Mouse (Mus musculus): Measurements from ENCODE around the gene Ppp2r5b. TPM values are rescaled to one million over a fixed set of nuclear protein-coding genes. Genes with fewer than 3 reads are reported as not detected.

The Ppp2r5b gene
- polyA plus RNA-seq, 1 experiment from 2014 or later = 25.5 TPM

DNA sequence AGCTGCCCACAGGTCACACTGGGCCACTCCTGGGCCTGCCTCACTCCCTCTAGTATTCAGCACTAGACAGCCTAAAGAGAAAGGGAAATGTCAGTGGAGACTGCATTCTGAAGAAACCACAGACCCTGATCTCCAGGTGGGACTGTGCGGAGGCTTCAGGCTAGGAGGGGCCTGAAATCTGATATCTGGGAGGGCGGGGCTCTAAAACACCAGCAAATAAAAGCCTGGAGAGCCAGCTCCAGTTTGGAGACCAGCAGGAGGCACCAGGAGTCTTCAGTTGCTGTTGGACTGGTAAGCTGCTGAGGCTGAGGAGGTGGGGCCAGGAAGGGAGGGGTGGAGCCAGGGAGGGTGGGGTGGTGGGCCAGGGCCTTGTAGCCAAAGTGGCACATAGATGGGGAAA lies 9.5 kb downstream of the Ppp2r5b start, which contains the start of gene Gpha2:
Gpha2 (plus strand) TSS at position 246 of the 400 bp plus-strand sequence.
- Histone ChIP-seq H3K27ac (replicated peaks) (0 out of 2 replicates have a peak within 1 kb of the TSS, but pooled peaks have one; percentile 8), H3K4me3 (no peak within 1 kb of the TSS), H3K36me3 (replicated peaks) (peaks cover 43% of the 10 kb centered on the region), H3K27me3 (replicated peaks; ENCODE audit: low read depth, poor library complexity, severe bottlenecking) (no peaks in the 10 kb centered on the region), H3K4me1 (peaks cover 20% of the 10 kb centered on the region), H3K9me3 (no peaks in the 10 kb centered on the region)
- DNase-seq (ENCODE audit: low spot score) = peak; percentile 68
- 12% methylated on average over 2 of the region's 2 CpGs for WGBS

DNA sequence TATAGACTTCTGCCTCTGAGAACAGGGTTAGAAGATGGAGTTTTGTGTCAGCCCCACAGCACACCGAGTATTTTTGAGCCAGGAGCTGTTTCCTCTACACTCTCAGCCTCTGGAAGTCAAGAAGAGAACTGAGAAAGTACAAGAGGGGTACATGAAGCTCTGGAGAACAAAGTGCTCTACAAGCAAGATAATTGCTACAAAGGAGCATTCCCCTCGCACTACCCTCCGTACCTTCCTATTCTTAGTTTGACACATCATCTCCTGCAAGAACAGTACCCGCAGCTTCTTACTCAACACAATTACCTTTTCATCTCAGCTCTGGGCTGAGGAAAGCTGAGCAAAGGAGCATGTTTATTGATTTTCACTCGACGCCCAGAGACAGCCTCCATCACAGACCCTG lies 17.1 kb downstream of the Ppp2r5b start:
- Histone ChIP-seq H3K27ac (replicated peaks) (no peak overlapping the region), H3K4me3 (no peak overlapping the region), H3K9me3 (no peaks in the 10 kb centered on the region), H3K4me1 (peaks cover 11% of the 10 kb centered on the region), H3K27me3 (replicated peaks; ENCODE audit: low read depth, poor library complexity, severe bottlenecking) (no peaks in the 10 kb centered on the region), H3K36me3 (replicated peaks) (no peaks in the 10 kb centered on the region)
- WGBS = 72% methylated on average over 6 of the region's 6 CpGs
- no peak for DNase-seq (ENCODE audit: low spot score)

- Histone ChIP-seq H3K27me3 (replicated peaks; ENCODE audit: low read depth, poor library complexity, severe bottlenecking) (no peaks in the 10 kb centered on the region), H3K27ac (replicated peaks) (no peak overlapping the region), H3K9me3 (no peaks in the 10 kb centered on the region), H3K4me1 (peaks cover 8% of the 10 kb centered on the region), H3K4me3 (no peak overlapping the region), H3K36me3 (replicated peaks) (no peaks in the 10 kb centered on the region)
- DNase-seq (ENCODE audit: low spot score) = no peak
- WGBS = 87% methylated on average over 6 of the region's 6 CpGs
Measured at GRCm38 (mm10) chr19:6216046-6216705, 19.5 kb downstream of the Ppp2r5b start.

- H3K27me3 ChIP-seq (replicated peaks; ENCODE audit: low read depth, poor library complexity, severe bottlenecking) = no peaks in the 10 kb centered on the region
- 75% methylated on average over 5 of the region's 5 CpGs for WGBS
- no peak overlapping the region for H3K4me3 ChIP-seq
- no peaks in the 10 kb centered on the region for H3K4me1 ChIP-seq
- DNase-seq (ENCODE audit: low spot score) = no peak
- no peaks in the 10 kb centered on the region for H3K36me3 ChIP-seq (replicated peaks)
- no peak overlapping the region for H3K27ac ChIP-seq (replicated peaks)
- H3K9me3 ChIP-seq = no peaks in the 10 kb centered on the region
Measured at GRCm38 (mm10) chr19:6206716-6207115, 29.0 kb downstream of the Ppp2r5b start.

DNA sequence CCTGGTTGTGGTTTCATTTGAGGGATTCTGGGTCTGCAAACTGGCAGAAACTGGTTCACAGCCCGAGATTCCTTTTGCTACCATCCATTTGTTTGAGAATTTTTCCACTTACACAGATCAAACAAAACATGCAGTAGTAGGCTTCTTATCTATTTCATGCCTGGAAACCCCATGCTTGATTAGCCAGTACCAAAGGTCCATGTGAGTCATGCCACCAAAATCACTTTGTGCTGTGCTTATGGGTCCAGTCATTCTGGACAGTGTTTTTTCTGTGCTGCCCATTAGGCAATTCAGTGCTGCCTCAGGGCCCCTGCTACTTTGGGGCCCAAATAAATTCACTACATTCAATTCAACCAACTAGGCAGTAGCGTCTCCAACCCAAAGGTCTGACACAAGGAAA lies 31.4 kb downstream of the Ppp2r5b start:
- H3K27me3 ChIP-seq (replicated peaks; ENCODE audit: low read depth, poor library complexity, severe bottlenecking) = no peaks in the 10 kb centered on the region
- DNase-seq (ENCODE audit: low spot score) = no peak
- 82% methylated on average over 2 of the region's 2 CpGs for WGBS
- no peaks in the 10 kb centered on the region for H3K9me3 ChIP-seq
- H3K27ac ChIP-seq (replicated peaks) = no peak overlapping the region
- H3K4me1 ChIP-seq = no peaks in the 10 kb centered on the region
- no peaks in the 10 kb centered on the region for H3K36me3 ChIP-seq (replicated peaks)
- H3K4me3 ChIP-seq = no peak overlapping the region

GRCm38 (mm10) chr19:6184131-6184530 lies 51.5 kb downstream of the Ppp2r5b start, which contains the start of gene Majin:
Majin (plus strand) TSS chr19:6184388.
- Histone ChIP-seq H3K9me3 (no peaks in the 10 kb centered on the region), H3K27ac (replicated peaks) (no peak within 1 kb of the TSS), H3K4me3 (no peak within 1 kb of the TSS), H3K27me3 (replicated peaks; ENCODE audit: low read depth, poor library complexity, severe bottlenecking) (no peaks in the 10 kb centered on the region), H3K4me1 (peaks cover 4% of the 10 kb centered on the region), H3K36me3 (replicated peaks) (no peaks in the 10 kb centered on the region)
- no peak for DNase-seq (ENCODE audit: low spot score)
- WGBS = 88% methylated on average over 23 of the region's 23 CpGs

- no peaks in the 10 kb centered on the region for H3K36me3 ChIP-seq (replicated peaks)
- H3K27me3 ChIP-seq (replicated peaks; ENCODE audit: low read depth, poor library complexity, severe bottlenecking) = no peaks in the 10 kb centered on the region
- DNase-seq (ENCODE audit: low spot score) = no peak
- no peak overlapping the region for H3K4me3 ChIP-seq
- H3K27ac ChIP-seq (replicated peaks) = no peak overlapping the region
- 21% methylated on average over 3 of the region's 3 CpGs for WGBS
- peaks cover 4% of the 10 kb centered on the region for H3K4me1 ChIP-seq
- H3K9me3 ChIP-seq = no peaks in the 10 kb centered on the region
Measured at GRCm38 (mm10) chr19:6182534-6182933, 53.1 kb downstream of the Ppp2r5b start.

- H3K36me3 ChIP-seq (replicated peaks) = no peaks in the 10 kb centered on the region
- no peaks in the 10 kb centered on the region for H3K27me3 ChIP-seq (replicated peaks; ENCODE audit: low read depth, poor library complexity, severe bottlenecking)
- no peak overlapping the region for H3K4me3 ChIP-seq
- WGBS = 17% methylated on average over 5 of the region's 5 CpGs
- H3K4me1 ChIP-seq = peaks cover 4% of the 10 kb centered on the region
- H3K27ac ChIP-seq (replicated peaks) = no peak overlapping the region
- no peaks in the 10 kb centered on the region for H3K9me3 ChIP-seq
- peak; percentile 62 for DNase-seq (ENCODE audit: low spot score)
Measured at GRCm38 (mm10) chr19:6181629-6182028, 54.0 kb downstream of the Ppp2r5b start.

GRCm38 (mm10) chr19:6178775-6179174 lies 56.9 kb downstream of the Ppp2r5b start:
- no peak overlapping the region for H3K4me3 ChIP-seq
- H3K27me3 ChIP-seq (replicated peaks; ENCODE audit: low read depth, poor library complexity, severe bottlenecking) = no peaks in the 10 kb centered on the region
- DNase-seq (ENCODE audit: low spot score) = no peak
- WGBS = 93% methylated on average over 6 of the region's 6 CpGs
- no peaks in the 10 kb centered on the region for H3K36me3 ChIP-seq (replicated peaks)
- no peak overlapping the region for H3K27ac ChIP-seq (replicated peaks)
- H3K9me3 ChIP-seq = no peaks in the 10 kb centered on the region
- H3K4me1 ChIP-seq = peaks cover 8% of the 10 kb centered on the region

MicroRNA genes within 50 kb of the gene (microRNA counts, 519-probe panel; counts per million panel counts)
- microRNA mmu-miR-192 = 188 counts per million, percentile 57 among the panel's probes with 10 or more counts

Small RNA genes within 50 kb of the gene (microRNA-seq; reads per million reads assigned to microRNA genes)
- 77.2 reads per million, percentile 46 among the genes with 10 or more reads in this experiment for gene Mir192
- 65.9 reads per million, percentile 44 among the genes with 10 or more reads in this experiment for gene Mir194-2

Other genes with a start within 250 kb of the Ppp2r5b start
- not detected in 2 replicates for gene Slc22a20, start 249.7 kb downstream of the Ppp2r5b start, polyA plus RNA-seq (2016; fragmentation: Nextera tagmentation; extraction: Ambion mirVana)
- 2.9 and 3.2 TPM in 2 replicates for gene Capn1, start 220.0 kb downstream of the Ppp2r5b start, polyA plus RNA-seq (2016; fragmentation: Nextera tagmentation; extraction: Ambion mirVana)
- gene Syvn1, start 189.3 kb downstream of the Ppp2r5b start, polyA plus RNA-seq (2016; fragmentation: Nextera tagmentation; extraction: Ambion mirVana) = 34.5 and 38.1 TPM in 2 replicates
- 82.5 and 84.6 TPM in 2 replicates for gene Mrpl49, start 178.1 kb downstream of the Ppp2r5b start, polyA plus RNA-seq (2016; fragmentation: Nextera tagmentation; extraction: Ambion mirVana)
- gene Fau, start 178.0 kb downstream of the Ppp2r5b start, polyA plus RNA-seq (2016; fragmentation: Nextera tagmentation; extraction: Ambion mirVana) = 831 and 861 TPM in 2 replicates
- gene Znhit2, start 174.7 kb downstream of the Ppp2r5b start, polyA plus RNA-seq (2016; fragmentation: Nextera tagmentation; extraction: Ambion mirVana) = 33.8 and 35.6 TPM in 2 replicates
- gene Tm7sf2, start 167.5 kb downstream of the Ppp2r5b start, polyA plus RNA-seq (2016; fragmentation: Nextera tagmentation; extraction: Ambion mirVana) = 30.3 and 31.4 TPM in 2 replicates
- gene Vps51, start 158.6 kb downstream of the Ppp2r5b start, polyA plus RNA-seq (2016; fragmentation: Nextera tagmentation; extraction: Ambion mirVana) = 70.5 and 71.9 TPM in 2 replicates
- not detected in 2 replicates for gene Tmem262, start 155.8 kb downstream of the Ppp2r5b start, polyA plus RNA-seq (2016; fragmentation: Nextera tagmentation; extraction: Ambion mirVana)
- 2.0 TPM in 2 replicates for gene Gm28374, start 153.6 kb downstream of the Ppp2r5b start, polyA plus RNA-seq (2016; fragmentation: Nextera tagmentation; extraction: Ambion mirVana)
- 75.7 and 79.7 TPM in 2 replicates for gene Zfpl1, start 150.9 kb downstream of the Ppp2r5b start, polyA plus RNA-seq (2016; fragmentation: Nextera tagmentation; extraction: Ambion mirVana)
- 66.2 and 70.1 TPM in 2 replicates for gene Cdca5, start 150.9 kb downstream of the Ppp2r5b start, polyA plus RNA-seq (2016; fragmentation: Nextera tagmentation; extraction: Ambion mirVana)
- gene AC131692.1, start 141.5 kb downstream of the Ppp2r5b start, polyA plus RNA-seq (2016; fragmentation: Nextera tagmentation; extraction: Ambion mirVana) = 0.41 and 0.56 TPM in 2 replicates
- gene Naaladl1, start 130.1 kb downstream of the Ppp2r5b start, polyA plus RNA-seq (2016; fragmentation: Nextera tagmentation; extraction: Ambion mirVana) = 0.87 and 0.89 TPM in 2 replicates
- gene Sac3d1, start 117.2 kb downstream of the Ppp2r5b start, polyA plus RNA-seq (2016; fragmentation: Nextera tagmentation; extraction: Ambion mirVana) = 66.1 and 67.7 TPM in 2 replicates
- 29.1 and 30.2 TPM in 2 replicates for gene Snx15, start 107.6 kb downstream of the Ppp2r5b start, polyA plus RNA-seq (2016; fragmentation: Nextera tagmentation; extraction: Ambion mirVana)
- gene Batf2, start 94.9 kb downstream of the Ppp2r5b start, polyA plus RNA-seq (2016; fragmentation: Nextera tagmentation; extraction: Ambion mirVana) = not detected in 2 replicates
- gene Arl2, start 94.3 kb downstream of the Ppp2r5b start, polyA plus RNA-seq (2016; fragmentation: Nextera tagmentation; extraction: Ambion mirVana) = 111 and 112 TPM in 2 replicates
- gene Majin, start 51.5 kb downstream of the Ppp2r5b start, polyA plus RNA-seq (2016; fragmentation: Nextera tagmentation; extraction: Ambion mirVana) = not detected in 2 replicates
- 0.98 and 1.3 TPM in 2 replicates for gene Gpha2, start 9.5 kb downstream of the Ppp2r5b start, polyA plus RNA-seq (2016; fragmentation: Nextera tagmentation; extraction: Ambion mirVana)
- gene Atg2a, start 5.8 kb upstream of the Ppp2r5b start, polyA plus RNA-seq (2016; fragmentation: Nextera tagmentation; extraction: Ambion mirVana) = 12.5 and 13.6 TPM in 2 replicates
- 81.8 and 83.5 TPM in 2 replicates for gene Ehd1, start 40.9 kb upstream of the Ppp2r5b start, polyA plus RNA-seq (2016; fragmentation: Nextera tagmentation; extraction: Ambion mirVana)
- gene Cdc42bpg, start 70.6 kb upstream of the Ppp2r5b start, polyA plus RNA-seq (2016; fragmentation: Nextera tagmentation; extraction: Ambion mirVana) = 0.12 and 0.39 TPM in 2 replicates
- gene Men1, start 99.1 kb upstream of the Ppp2r5b start, polyA plus RNA-seq (2016; fragmentation: Nextera tagmentation; extraction: Ambion mirVana) = 122 and 130 TPM in 2 replicates
- gene Map4k2, start 105.3 kb upstream of the Ppp2r5b start, polyA plus RNA-seq (2016; fragmentation: Nextera tagmentation; extraction: Ambion mirVana) = 11.0 and 14.0 TPM in 2 replicates
- 185 and 205 TPM in 2 replicates for gene Sf1, start 127.8 kb upstream of the Ppp2r5b start, polyA plus RNA-seq (2016; fragmentation: Nextera tagmentation; extraction: Ambion mirVana)
- 1.1 and 2.2 TPM in 2 replicates for gene Pygm, start 148.5 kb upstream of the Ppp2r5b start, polyA plus RNA-seq (2016; fragmentation: Nextera tagmentation; extraction: Ambion mirVana)
- 14.2 and 18.6 TPM in 2 replicates for gene Rasgrp2, start 163.5 kb upstream of the Ppp2r5b start, polyA plus RNA-seq (2016; fragmentation: Nextera tagmentation; extraction: Ambion mirVana)
- 1.9 TPM in 2 replicates for gene Nrxn2, start 182.9 kb upstream of the Ppp2r5b start, polyA plus RNA-seq (2016; fragmentation: Nextera tagmentation; extraction: Ambion mirVana)